8 mouse cellular contexts compared by ENCODE assay signal in genomic region chr17:79355271-79355991, GRCm38 (mm10). TPM values are rescaled to one million over a fixed set of nuclear protein-coding genes. Genes with fewer than 3 reads are reported as not detected.
DNase-seq lines count a peak whose midpoint lies in the region; ATAC-seq and TF ChIP-seq lines count a peak whose summit lies in the region.

No protein-coding gene starts in this region.

- no peak overlapping the region for H3K27ac ChIP-seq in ES-Bruce4 (ENCODE audit: insufficient read depth, low read length)
- H3K27ac ChIP-seq in forebrain, embryonic 15.5 days (replicated peaks), result peak overlapping the region; percentile 91
- H3K27ac ChIP-seq in lung, embryonic 15.5 days, result peak overlapping the region; percentile 81
- H3K27ac ChIP-seq in olfactory bulb, adult 2 months (ENCODE audit: insufficient read depth, low read depth, low read length), result peak overlapping the region; percentile 71

- DNase-seq in cerebellum, adult 11-12 months, result peak; percentile 89
- peak; percentile 61 for DNase-seq in heart, postnatal 25 days (ENCODE audit: low spot score)
- peak; percentile 35 for DNase-seq in layer of hippocampus, adult 9-11 months
- peak; percentile 65 for DNase-seq in testis, postnatal 14 days (ENCODE audit: low spot score)

- under 1% methylated on average over 59 of the region's 59 CpGs for WGBS in forebrain, embryonic 15.5 days
- WGBS in lung, embryonic 15.5 days, result under 1% methylated on average over 58 of the region's 59 CpGs
- under 1% methylated on average over 59 of the region's 59 CpGs for WGBS in olfactory bulb, adult 2 months

- TF ChIP-seq CTCF in ES-Bruce4 (IDR thresholded peaks at IDR 0.05; ENCODE audit: low read depth, low read length), result no peak
- no peak for TF ChIP-seq CTCF in olfactory bulb, adult 2 months (IDR thresholded peaks at IDR 0.05; ENCODE audit: insufficient read depth, low read depth, low read length)

- TF ChIP-seq POLR2A in ES-Bruce4 (IDR thresholded peaks at IDR 0.05; ENCODE audit: insufficient read depth, low read length), result no peak
- peak; percentile 37; the same call in 1 of the 2 replicates for TF ChIP-seq POLR2A in olfactory bulb, adult 2 months (IDR thresholded peaks at IDR 0.05; ENCODE audit: insufficient read depth, low read depth, low read length)

- 0 out of 2 replicates have a peak, but pooled peaks cover 2% of the 10 kb centered on the region for H3K27me3 ChIP-seq in ES-Bruce4 (ENCODE audit: control insufficient read depth, insufficient read depth, low read length, poor library complexity, severe bottlenecking)
- H3K27me3 ChIP-seq in forebrain, embryonic 15.5 days, result 0 out of 2 replicates have a peak, but pooled peaks cover 3% of the 10 kb centered on the region
- 0 out of 2 replicates have a peak, but pooled peaks cover 4% of the 10 kb centered on the region for H3K27me3 ChIP-seq in lung, embryonic 15.5 days

- peak overlapping the region; percentile 74 for H3K9ac ChIP-seq in ES-Bruce4 (ENCODE audit: low read depth, poor library complexity, severe bottlenecking)
- H3K9ac ChIP-seq in forebrain, embryonic 15.5 days (replicated peaks), result peak overlapping the region; percentile 86
- H3K9ac ChIP-seq in lung, embryonic 15.5 days, result peak overlapping the region; percentile 49

- H3K4me3 ChIP-seq in ES-Bruce4 (ENCODE audit: low read depth, low read length), result peak overlapping the region; percentile 61
- peak overlapping the region; percentile 84 for H3K4me3 ChIP-seq in forebrain, embryonic 15.5 days
- H3K4me3 ChIP-seq in lung, embryonic 15.5 days, result peak overlapping the region; percentile 60
- peak overlapping the region; percentile 87 for H3K4me3 ChIP-seq in olfactory bulb, adult 2 months (ENCODE audit: insufficient read depth, low read depth, low read length)

- no peaks in the 10 kb centered on the region for H3K4me1 ChIP-seq in ES-Bruce4 (ENCODE audit: control insufficient read depth, insufficient read depth, low read length)
- peaks cover 22% of the 10 kb centered on the region for H3K4me1 ChIP-seq in forebrain, embryonic 15.5 days
- peaks cover 34% of the 10 kb centered on the region for H3K4me1 ChIP-seq in lung, embryonic 15.5 days
- H3K4me1 ChIP-seq in olfactory bulb, adult 2 months (ENCODE audit: control insufficient read depth, insufficient read depth, low read length), result peaks cover 14% of the 10 kb centered on the region; the same call in 1 of the 2 replicates

- peak; percentile 28 for TF ChIP-seq EP300 in ES-Bruce4 (IDR thresholded peaks at IDR 0.05; ENCODE audit: insufficient read depth, low read depth, low read length)

- intact Hi-C loops in heart, postnatal 25 days (cut with DNase I), result loop anchor here (2.0 to 10.0 kb wide), 4 partner anchors 17 to 241 kb away; no protein-coding TSS in a partner anchor

- H3K4me2 ChIP-seq in forebrain, embryonic 15.5 days (replicated peaks), result peak overlapping the region; percentile 87
- peak overlapping the region; percentile 89 for H3K4me2 ChIP-seq in lung, embryonic 15.5 days

- H3K9me3 ChIP-seq in ES-Bruce4 (replicated peaks; ENCODE audit: control insufficient read depth, insufficient read depth, low read length, poor library complexity, severe bottlenecking), result no peaks in the 10 kb centered on the region
- H3K9me3 ChIP-seq in forebrain, embryonic 15.5 days, result no peaks in the 10 kb centered on the region
- no peaks in the 10 kb centered on the region for H3K9me3 ChIP-seq in lung, embryonic 15.5 days

- peak; percentile 80 for ATAC-seq in forebrain, embryonic 15.5 days (replicated peaks)
- ATAC-seq in lung, embryonic 15.5 days (ENCODE audit: borderline replicate concordance, extremely low read depth, low FRiP score, low TSS enrichment), result peak; percentile 48

- H3K36me3 ChIP-seq in ES-Bruce4 (ENCODE audit: control insufficient read depth, insufficient read depth, low read length, poor library complexity, severe bottlenecking), result no peaks in the 10 kb centered on the region
- H3K36me3 ChIP-seq in forebrain, embryonic 15.5 days, result no peaks in the 10 kb centered on the region; the same call in 1 of the 2 replicates
- no peaks in the 10 kb centered on the region for H3K36me3 ChIP-seq in lung, embryonic 15.5 days

RNA-seq across cellular contexts. Expression of gene Cdc42ep3, which starts 0.5 kb away (rescaled TPM):
- polyA plus RNA-seq in ES-Bruce4 (2011; ENCODE audit: insufficient read depth, insufficient read length, low read depth, missing spikeins), result 9.6 and 10.6 TPM in 2 replicates
- 39.4 and 48.5 TPM in 2 replicates for polyA plus RNA-seq in forebrain, embryonic 15.5 days (2015; fragmentation: Nextera tagmentation; extraction: Ambion mirVana)
- total RNA-seq in heart, postnatal 25 days (2021), result 10 to 100 TPM; 33.0 to 39.4 TPM
- polyA plus RNA-seq in lung, embryonic 15.5 days (2015; fragmentation: Nextera tagmentation; extraction: Ambion mirVana), result 73.0 and 81.0 TPM in 2 replicates
- not detected in 2 replicates for polyA plus RNA-seq in olfactory bulb, adult 2 months (2012; ENCODE audit: insufficient read depth, insufficient read length, low replicate concordance, missing spikeins)

Comparison
In these comparisons a context has a peak if more than half of its experiments do, and no peak if none do; other contexts are left out.
1. DNase-seq: peak in every context shown above with its lines; median percentile 89 in cerebellum, adult 11-12 months; 65 in testis, postnatal 14 days; 61 in heart, postnatal 25 days; 35 in layer of hippocampus, adult 9-11 months.